Mouse (Mus musculus) olfactory bulb, adult 2 months (tissue): ENCODE data around the gene Prdx2. TPM values are rescaled to one million over a fixed set of nuclear protein-coding genes. Genes with fewer than 3 reads are reported as not detected.

Experiments
- H3K27ac ChIP-seq: fragments of 200-500 bp; 2 replicates; pipeline ENCODE4 v1.5.1; 2012; ENCODE audit warnings: low read depth, low read length; ENCODE audit not compliant: insufficient read depth
- H3K4me1 ChIP-seq: fragments of 200-500 bp; 2 replicates; pipeline ENCODE4 v1.6.1; 2012; ENCODE audit warnings: low read length; ENCODE audit not compliant: control insufficient read depth, insufficient read depth
- H3K4me3 ChIP-seq: fragments of 200-500 bp; 2 replicates; pipeline ENCODE4 v1.5.1; 2012; ENCODE audit warnings: mild to moderate bottlenecking, low read depth, low read length, moderate library complexity; ENCODE audit not compliant: insufficient read depth
- CTCF ChIP-seq: fragments of 200-500 bp; IDR thresholded peaks from 2 replicates; pipeline ENCODE4 v1.5.1; 2012; ENCODE audit warnings: low read depth, mild to moderate bottlenecking, low read length, moderate library complexity; ENCODE audit not compliant: insufficient read depth
- POLR2A ChIP-seq: fragments of 200-500 bp; IDR thresholded peaks from 2 replicates; pipeline ENCODE4 v1.6.1; 2012; ENCODE audit warnings: mild to moderate bottlenecking, low read depth, low read length, moderate library complexity; ENCODE audit not compliant: insufficient read depth
- WGBS: fragments of 180-500 bp; shearing (Covaris S2); methylation state at CpG from one replicate; pipeline ENCODE4 v1.1.7; 2018; 5-methylcytosine and 5-hydroxymethylcytosine counted together
- polyA plus RNA-seq: library from polyadenylated mRNA; stranded (reverse); fragments of >200 nt; gene quantifications from 2 replicates; pipeline ENCODE4 v1.2.4, GENCODE M21; 2012; ENCODE audit warnings: low replicate concordance; ENCODE audit not compliant: missing spikeins, insufficient read depth, insufficient read length

Prdx2 gene
- polyA plus RNA-seq, 1 experiment = not detected

- Histone ChIP-seq H3K4me3 (no peak overlapping the region), H3K4me1 (peaks cover 22% of the 10 kb centered on the region), H3K27ac (no peak overlapping the region)
- TF ChIP-seq CTCF (no peak), POLR2A (no peak)
- 74% methylated on average over 8 of the region's 8 CpGs for WGBS
These were observed 5.3 kb downstream of the Prdx2 start for GRCm38 (mm10) chr8:84974543-84975142.

GRCm38 (mm10) chr8:84975434-84975833, 6.0 kb downstream of the Prdx2 start:
- H3K27ac ChIP-seq = peak overlapping the region; percentile 76
- no peak for TF ChIP-seq POLR2A
- peak; percentile 66 for TF ChIP-seq CTCF
- peaks cover 27% of the 10 kb centered on the region for H3K4me1 ChIP-seq
- 38% methylated on average over 7 of the region's 7 CpGs for WGBS
- no peak overlapping the region for H3K4me3 ChIP-seq

GRCm38 (mm10) chr8:84976031-84976762, 6.8 kb downstream of the Prdx2 start:
- H3K27ac ChIP-seq = peak overlapping the region; percentile 92
- WGBS = under 1% methylated on average over 61 of the region's 61 CpGs
- TF ChIP-seq CTCF = no peak
- peak; percentile 65 for TF ChIP-seq POLR2A
- H3K4me1 ChIP-seq = peaks cover 26% of the 10 kb centered on the region
- H3K4me3 ChIP-seq = peak overlapping the region; percentile 83

- WGBS = under 1% methylated on average over 25 of the region's 25 CpGs
- H3K27ac ChIP-seq = peak overlapping the region; percentile 92
- TF ChIP-seq POLR2A = no peak
- TF ChIP-seq CTCF = no peak
- peak overlapping the region; percentile 83 for H3K4me3 ChIP-seq
- H3K4me1 ChIP-seq = peaks cover 25% of the 10 kb centered on the region
These were observed 7.5 kb downstream of the Prdx2 start for GRCm38 (mm10) chr8:84976763-84977434.

GRCm38 (mm10) chr8:84977435-84978247, 8.3 kb downstream of the Prdx2 start:
- under 1% methylated on average over 70 of the region's 70 CpGs for WGBS
- peaks cover 25% of the 10 kb centered on the region for H3K4me1 ChIP-seq

GRCm38 (mm10) chr8:84978248-84978940, 9.0 kb downstream of the Prdx2 start, which contains the start of gene Junb:
Gene Junb (minus strand): TSS chr8:84978718.
- TF ChIP-seq POLR2A (peak; percentile 100), CTCF (no peak)
- H3K27ac ChIP-seq = peak within 1 kb of the TSS; percentile 95
- under 1% methylated on average over 63 of the region's 63 CpGs for WGBS
- H3K4me3 ChIP-seq = peak within 1 kb of the TSS; percentile 83
- peaks cover 25% of the 10 kb centered on the region for H3K4me1 ChIP-seq

More at GRCm38 (mm10) chr8:84977435-84978247, 8.3 kb downstream of the Prdx2 start:
- no peak for TF ChIP-seq CTCF
- no peak for TF ChIP-seq POLR2A
- peak overlapping the region; percentile 83 for H3K4me3 ChIP-seq
- peak overlapping the region; percentile 92 for H3K27ac ChIP-seq

- H3K27ac ChIP-seq = peak overlapping the region; percentile 95
- TF ChIP-seq POLR2A (peak; percentile 39; the same call in 1 of the 2 replicates), CTCF (no peak)
- H3K4me1 ChIP-seq = peaks cover 29% of the 10 kb centered on the region
- peak overlapping the region; percentile 45 for H3K4me3 ChIP-seq
- WGBS = 3% methylated on average over 37 of the region's 42 CpGs
These were observed 10.4 kb downstream of the Prdx2 start for GRCm38 (mm10) chr8:84979599-84980421.
